Mouse (Mus musculus) cortical plate, adult 2 months (tissue): ENCODE results near the gene Gabarapl1.

Experiments used
- CTCF ChIP-seq: fragments of 200-500 bp; IDR thresholded peaks from 2 replicates; pipeline ENCODE4 v1.5.1; 2011; ENCODE audit warnings: mild to moderate bottlenecking, control low read depth, low read length; ENCODE audit not compliant: insufficient read depth; ENCODE audit errors: extremely low read depth
- POLR2A ChIP-seq: fragments of 200-500 bp; IDR thresholded peaks from 2 replicates; pipeline ENCODE4 v1.6.1; 2011; ENCODE audit warnings: mild to moderate bottlenecking, low read length, control low read depth; ENCODE audit not compliant: insufficient read depth; ENCODE audit errors: extremely low read depth

GRCm38 (mm10) chr6:129530261-129530660, 2.7 kb upstream of the Gabarapl1 start:
- TF ChIP-seq CTCF, result no peak
- no peak for TF ChIP-seq POLR2A
